Mouse (Mus musculus) testis, adult 2 months (tissue): ENCODE measurements around the gene Fkbp6.

Experiments used
- CTCF ChIP-seq: fragments of 200-500 bp; IDR thresholded peaks from 2 replicates; pipeline ENCODE4 v1.5.1; 2012; ENCODE audit warnings: low read depth, mild to moderate bottlenecking, inconsistent platforms, low read length, moderate library complexity; ENCODE audit not compliant: control insufficient read depth, insufficient read depth, insufficient replicate concordance
- POLR2A ChIP-seq: fragments of 200-500 bp; IDR thresholded peaks from 2 replicates; pipeline ENCODE4 v1.6.1; 2012; ENCODE audit warnings: low read depth, mild to moderate bottlenecking, inconsistent platforms, low read length, moderate library complexity; ENCODE audit not compliant: control insufficient read depth

- TF ChIP-seq CTCF (no peak), POLR2A (no peak)
These were observed 78.2 kb downstream of the Fkbp6 start for GRCm38 (mm10) chr5:135271563-135272165.
